Comparison of ENCODE assay signal across 18 mouse cellular contexts in genomic region chr12:21492549-21493291, GRCm38 (mm10).
A peak's percentile ranks its signal among the peaks of the same experiment; 100 is the strongest.
DNase-seq lines count a peak whose midpoint lies in the region; ATAC-seq and TF ChIP-seq lines count a peak whose summit lies in the region.
"Had no signal": no experiment of that assay in that cellular context is flagged by ENCODE, and none has a peak within 500 bp of the region (broad histone marks: within the 10 kb centered on the region; RNA-seq: fewer than 3 reads in every experiment).

No protein-coding gene starts in this region.

- H3K4me3 ChIP-seq in heart, embryonic 16.5 days (ENCODE audit: low read length) = no peak overlapping the region
- no peak overlapping the region for H3K4me3 ChIP-seq in midbrain, embryonic 11.5 days (ENCODE audit: low read depth, low read length)
- no peak overlapping the region for H3K4me3 ChIP-seq in midbrain, embryonic 10.5 days
- H3K4me3 ChIP-seq in intestine, postnatal 0 days (ENCODE audit: low read depth, low read length) = no peak overlapping the region
- H3K4me3 ChIP-seq: heart, adult 2 months; limb, embryonic 12.5 days; liver, embryonic 13.5 days had no signal

- H3K4me2 ChIP-seq in heart, embryonic 16.5 days (ENCODE audit: low read depth, low read length) = no peak overlapping the region
- H3K4me2 ChIP-seq in midbrain, embryonic 11.5 days = no peak overlapping the region
- no peak overlapping the region for H3K4me2 ChIP-seq in intestine, postnatal 0 days (replicated peaks; ENCODE audit: low read depth)
- H3K4me2 ChIP-seq: limb, embryonic 12.5 days; liver, embryonic 13.5 days had no signal

- H3K36me3 ChIP-seq in heart, embryonic 16.5 days (ENCODE audit: control insufficient read depth, insufficient read depth) = no peaks in the 10 kb centered on the region
- H3K36me3 ChIP-seq in midbrain, embryonic 11.5 days (ENCODE audit: control insufficient read depth, insufficient read depth, low read length) = no peaks in the 10 kb centered on the region
- no peaks in the 10 kb centered on the region for H3K36me3 ChIP-seq in midbrain, embryonic 10.5 days
- no peaks in the 10 kb centered on the region for H3K36me3 ChIP-seq in intestine, postnatal 0 days (ENCODE audit: control insufficient read depth, insufficient read depth)
- H3K36me3 ChIP-seq: limb, embryonic 12.5 days; liver, embryonic 13.5 days had no signal

- no peak overlapping the region for H3K27ac ChIP-seq in heart, embryonic 16.5 days (ENCODE audit: low read length)
- no peak overlapping the region for H3K27ac ChIP-seq in midbrain, embryonic 11.5 days (ENCODE audit: low read depth, low read length)
- H3K27ac ChIP-seq in midbrain, embryonic 10.5 days (replicated peaks) = no peak overlapping the region
- H3K27ac ChIP-seq in intestine, postnatal 0 days (ENCODE audit: low read depth, low read length) = no peak overlapping the region
- H3K27ac ChIP-seq: heart, adult 2 months; hindbrain, postnatal 0 days; limb, embryonic 12.5 days; liver, embryonic 13.5 days had no signal

- H3K9ac ChIP-seq in heart, embryonic 16.5 days (ENCODE audit: low read length) = no peak overlapping the region
- no peak overlapping the region for H3K9ac ChIP-seq in midbrain, embryonic 11.5 days (ENCODE audit: low read length)
- no peak overlapping the region for H3K9ac ChIP-seq in intestine, postnatal 0 days (ENCODE audit: low read depth, low read length)
- H3K9ac ChIP-seq: limb, embryonic 12.5 days; liver, embryonic 13.5 days had no signal

- TF ChIP-seq CTCF in intestine, postnatal 0 days (IDR thresholded peaks at IDR 0.05; ENCODE audit: low read depth) = no peak

- intact Hi-C loops in heart, postnatal 25 days (cut with DNase I) = no loop called here

- 39% methylated on average over 8 of the region's 8 CpGs for WGBS in heart, embryonic 16.5 days
- WGBS in midbrain, embryonic 11.5 days = 78% methylated on average over 8 of the region's 8 CpGs
- WGBS in midbrain, embryonic 10.5 days = 83% methylated on average over 8 of the region's 8 CpGs
- WGBS in intestine, postnatal 0 days = 42% methylated on average over 8 of the region's 8 CpGs

- peaks cover 7% of the 10 kb centered on the region for H3K4me1 ChIP-seq in heart, embryonic 16.5 days (ENCODE audit: control insufficient read depth, insufficient read depth, low read length)
- H3K4me1 ChIP-seq in midbrain, embryonic 11.5 days (ENCODE audit: control insufficient read depth, insufficient read depth, low read length) = peaks cover 6% of the 10 kb centered on the region
- peaks cover 17% of the 10 kb centered on the region for H3K4me1 ChIP-seq in midbrain, embryonic 10.5 days
- no peaks in the 10 kb centered on the region for H3K4me1 ChIP-seq in intestine, postnatal 0 days (replicated peaks; ENCODE audit: control insufficient read depth, insufficient read depth, low read length)
- H3K4me1 ChIP-seq: limb, embryonic 12.5 days; liver, embryonic 13.5 days had no signal

- DNase-seq in heart, postnatal 25 days (ENCODE audit: low spot score) = no peak
- DNase-seq in midbrain, embryonic 11.5 days (ENCODE audit: low spot score, missing footprints) = no peak
- DNase-seq in midbrain, embryonic 10.5 days (ENCODE audit: low spot score) = no peak
- peak; percentile 23 for DNase-seq in skeletal muscle tissue, adult 2 months (ENCODE audit: low read depth, low spot score)
- DNase-seq in spleen, postnatal 4 days (ENCODE audit: low spot score in 2 of 2) = no peak
- DNase-seq: adrenal gland, adult 2 months; cerebellum, adult 2 months; cerebellum, postnatal 36 days; heart, adult 2 months; kidney, adult 8-10 months; kidney, postnatal 25 days; liver, embryonic 13.5 days; retina, postnatal 1 day; thymus, postnatal 36 days had no signal

- ATAC-seq in heart, embryonic 16.5 days (replicated peaks; ENCODE audit: extremely low read depth, insufficient read depth, low FRiP score) = peak; percentile 37; the same call in 1 of the 2 replicates
- ATAC-seq in midbrain, embryonic 11.5 days (ENCODE audit: low FRiP score) = peak; percentile 40; the same call in 1 of the 2 replicates
- ATAC-seq in intestine, postnatal 0 days = peak; percentile 41; the same call in 1 of the 2 replicates

- no peaks in the 10 kb centered on the region for H3K27me3 ChIP-seq in heart, embryonic 16.5 days (ENCODE audit: control insufficient read depth, insufficient read depth, low read length)
- no peaks in the 10 kb centered on the region for H3K27me3 ChIP-seq in midbrain, embryonic 11.5 days (ENCODE audit: control insufficient read depth, insufficient read depth, low read length)
- no peaks in the 10 kb centered on the region for H3K27me3 ChIP-seq in midbrain, embryonic 10.5 days (ENCODE audit: low read depth, poor library complexity, severe bottlenecking)
- no peaks in the 10 kb centered on the region for H3K27me3 ChIP-seq in intestine, postnatal 0 days (replicated peaks; ENCODE audit: control insufficient read depth, insufficient read depth, low read length)
- H3K27me3 ChIP-seq: limb, embryonic 12.5 days; liver, embryonic 13.5 days had no signal

- H3K9me3 ChIP-seq in heart, embryonic 16.5 days (replicated peaks; ENCODE audit: control insufficient read depth, low read length) = no peaks in the 10 kb centered on the region; the same call in 1 of the 2 replicates
- H3K9me3 ChIP-seq in midbrain, embryonic 11.5 days (ENCODE audit: control insufficient read depth, low read length) = no peaks in the 10 kb centered on the region
- H3K9me3 ChIP-seq in midbrain, embryonic 10.5 days (replicated peaks) = no peaks in the 10 kb centered on the region; the same call in 1 of the 2 replicates
- H3K9me3 ChIP-seq in intestine, postnatal 0 days (ENCODE audit: control insufficient read depth) = no peaks in the 10 kb centered on the region
- H3K9me3 ChIP-seq: liver, embryonic 13.5 days had no signal
